Mouse (Mus musculus) limb, embryonic 15.5 days (tissue): ENCODE results near the gene Itga11. TPM values are rescaled to one million over a fixed set of nuclear protein-coding genes. Genes with fewer than 3 reads are reported as not detected.

Experiments used
- ATAC-seq: fragments of 200-750 bp; cut with Nextera tagmentation; 2 replicates; pipeline ENCODE4 v1.8.0; 2017; ENCODE audit warnings: low read depth, moderate TSS enrichment; ENCODE audit not compliant: insufficient number of reproducible peaks, low FRiP score, low TSS enrichment
- H3K27ac ChIP-seq: fragments of 300-500 bp; sonication (generic); 2 replicates; pipeline ENCODE4 v1.5.1; 2015; ENCODE audit warnings: moderate library complexity, mild to moderate bottlenecking, inconsistent platforms
- H3K27me3 ChIP-seq: fragments of 300-500 bp; sonication (generic); 2 replicates; pipeline ENCODE4 v1.6.1; 2015; ENCODE audit warnings: inconsistent platforms
- H3K36me3 ChIP-seq: fragments of 300-500 bp; sonication (generic); 2 replicates; pipeline ENCODE4 v1.6.1; 2015; ENCODE audit warnings: inconsistent platforms
- H3K4me1 ChIP-seq: fragments of 300-500 bp; sonication (generic); 2 replicates; pipeline ENCODE4 v1.6.1; 2015; ENCODE audit warnings: inconsistent platforms
- H3K4me2 ChIP-seq: fragments of 300-500 bp; sonication (generic); 2 replicates; pipeline ENCODE4 v1.6.1; 2015; ENCODE audit warnings: mild to moderate bottlenecking, inconsistent platforms
- H3K4me3 ChIP-seq: fragments of 300-500 bp; sonication (generic); 2 replicates; pipeline ENCODE4 v1.5.1; 2015; ENCODE audit warnings: mild to moderate bottlenecking, inconsistent platforms
- H3K9ac ChIP-seq: fragments of 300-500 bp; sonication (generic); 2 replicates; pipeline ENCODE4 v1.6.1; 2015; ENCODE audit warnings: inconsistent platforms
- H3K9me3 ChIP-seq: fragments of 300-500 bp; sonication (generic); 2 replicates; pipeline ENCODE4 v1.6.1; 2016; ENCODE audit warnings: inconsistent platforms
- WGBS: fragments of 180-500 bp; shearing (Covaris S2); methylation state at CpG from one replicate; pipeline ENCODE4 v1.1.7; 2015; 5-methylcytosine and 5-hydroxymethylcytosine counted together
- polyA plus RNA-seq: library from polyadenylated mRNA; unstranded; fragments of >200 nt; fragmentation: Nextera tagmentation; extraction: Ambion mirVana; gene quantifications from 2 replicates; pipeline ENCODE4 v1.2.1, GENCODE M21; 2015

The Itga11 gene
- polyA plus RNA-seq, 1 experiment from 2014 or later, result 11.2 TPM

DNA sequence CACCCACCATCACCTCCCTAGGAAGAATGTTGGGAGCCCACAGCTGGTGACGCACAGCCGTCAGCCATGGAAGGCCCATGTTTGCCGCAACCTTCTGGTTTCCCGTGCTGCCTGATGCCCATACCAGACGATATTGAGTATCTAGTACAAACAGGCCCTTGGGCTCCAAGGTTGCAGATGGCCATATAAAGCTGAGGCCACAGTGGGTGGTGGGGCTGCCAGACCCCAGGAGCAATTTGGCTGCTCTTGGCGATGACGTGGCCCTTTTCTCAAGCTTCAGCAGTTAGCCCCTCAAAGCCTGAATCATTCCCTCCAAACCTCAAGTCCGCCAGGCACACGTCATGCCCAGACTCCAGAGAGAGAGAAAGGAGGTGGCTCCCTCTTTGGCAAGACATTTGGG, 46.5 kb downstream of the Itga11 start:
- peaks cover 2% of the 10 kb centered on the region; the same call in 1 of the 2 replicates for H3K36me3 ChIP-seq
- 66% methylated on average over 9 of the region's 9 CpGs for WGBS
- no peak overlapping the region for H3K4me3 ChIP-seq
- peaks cover 51% of the 10 kb centered on the region for H3K4me1 ChIP-seq
- peak overlapping the region; percentile 52 for H3K27ac ChIP-seq
- H3K27me3 ChIP-seq, result no peaks in the 10 kb centered on the region
- H3K4me2 ChIP-seq, result no peak overlapping the region
- H3K9ac ChIP-seq, result no peak overlapping the region
- H3K9me3 ChIP-seq, result no peaks in the 10 kb centered on the region
- ATAC-seq, result no peak

DNA sequence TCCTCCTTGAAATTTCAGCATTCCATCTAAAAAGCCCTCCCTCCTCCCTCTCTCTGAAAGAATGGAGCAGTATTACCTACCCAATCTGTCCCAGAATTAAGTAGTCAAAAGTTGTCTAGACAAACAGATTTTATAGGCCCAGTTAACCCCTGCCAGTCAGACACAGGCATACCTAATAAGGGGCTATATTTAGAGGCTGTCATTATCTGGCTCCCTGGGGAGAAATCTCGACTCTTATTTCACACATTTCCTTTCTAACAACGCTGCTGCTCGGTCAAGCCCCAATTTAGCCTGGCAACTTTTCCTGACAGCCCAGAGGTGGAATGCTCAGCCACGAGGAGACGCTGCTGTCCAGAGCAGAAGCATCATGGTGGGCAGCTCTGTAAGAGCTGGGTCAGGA, 47.6 kb downstream of the Itga11 start:
- Histone ChIP-seq H3K27ac (0 out of 2 replicates have a peak overlapping the region, but pooled peaks have one; percentile 52), H3K4me1 (peaks cover 49% of the 10 kb centered on the region), H3K36me3 (peaks cover 2% of the 10 kb centered on the region; the same call in 1 of the 2 replicates), H3K4me3 (no peak overlapping the region), H3K9ac (no peak overlapping the region), H3K4me2 (no peak overlapping the region), H3K27me3 (no peaks in the 10 kb centered on the region), H3K9me3 (no peaks in the 10 kb centered on the region)
- ATAC-seq, result no peak
- WGBS, result 6% methylated on average over 5 of the region's 5 CpGs

DNA sequence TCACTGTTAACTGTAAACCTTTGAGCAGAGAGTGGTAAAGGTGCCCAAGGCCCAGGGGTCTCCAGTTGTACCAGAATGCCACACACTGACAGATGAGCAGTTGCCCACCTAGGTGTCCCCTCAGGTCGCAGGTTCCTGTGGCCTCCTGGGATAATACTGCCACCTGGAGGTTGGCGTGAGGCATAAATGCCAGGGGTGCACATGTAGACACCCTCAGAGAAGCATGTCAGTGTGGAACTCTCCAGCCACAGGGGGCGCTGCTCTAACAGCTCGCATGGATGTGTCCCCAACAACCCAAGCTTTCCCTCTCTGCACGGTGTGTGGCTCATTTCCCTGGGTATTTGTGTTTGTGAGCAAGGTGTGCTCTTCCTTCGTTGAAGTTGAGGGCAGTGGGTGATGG, 48.8 kb downstream of the Itga11 start:
- Histone ChIP-seq H3K36me3 (peaks cover 2% of the 10 kb centered on the region; the same call in 1 of the 2 replicates), H3K4me1 (peaks cover 46% of the 10 kb centered on the region), H3K27me3 (no peaks in the 10 kb centered on the region), H3K4me2 (no peak overlapping the region), H3K9ac (no peak overlapping the region), H3K9me3 (no peaks in the 10 kb centered on the region), H3K4me3 (no peak overlapping the region), H3K27ac (no peak overlapping the region)
- no peak for ATAC-seq
- 68% methylated on average over 6 of the region's 6 CpGs for WGBS

DNA sequence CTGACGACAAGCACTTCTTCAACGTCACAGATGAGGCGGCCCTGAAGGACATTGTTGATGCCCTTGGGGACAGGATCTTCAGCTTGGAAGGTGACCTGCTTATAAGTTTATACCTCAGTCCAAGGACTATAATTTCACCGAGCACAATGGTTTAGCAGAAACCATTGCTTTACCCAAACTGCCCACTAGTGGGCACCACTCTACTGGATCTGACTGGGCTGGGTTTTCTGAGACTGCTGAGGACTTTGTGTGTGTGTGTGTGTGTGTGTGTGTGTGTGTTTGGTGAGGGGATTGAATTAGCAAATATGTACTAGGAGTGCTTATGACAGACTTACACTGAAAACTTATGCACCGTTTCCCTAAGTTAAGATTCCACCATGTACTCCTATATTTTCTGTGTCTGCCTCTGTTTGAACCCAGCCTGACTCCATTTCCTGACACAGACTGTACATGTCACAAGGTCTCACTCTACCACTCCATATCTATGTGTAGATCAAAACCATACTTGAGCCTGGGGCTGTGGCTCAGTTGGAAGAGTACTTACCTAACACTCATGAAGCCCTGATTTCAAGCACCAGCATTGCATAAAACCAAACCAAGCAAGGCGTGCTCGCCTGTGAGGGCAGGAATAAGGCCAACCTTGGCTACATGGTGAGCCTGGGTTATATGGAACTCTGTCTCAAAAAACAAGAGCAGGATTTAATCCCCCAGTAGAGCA, 67.1 kb downstream of the Itga11 start:
- ATAC-seq, result no peak
- no peak overlapping the region for H3K4me2 ChIP-seq
- H3K27ac ChIP-seq, result no peak overlapping the region
- no peaks in the 10 kb centered on the region for H3K4me1 ChIP-seq
- no peaks in the 10 kb centered on the region for H3K9me3 ChIP-seq
- no peak overlapping the region for H3K9ac ChIP-seq
- H3K27me3 ChIP-seq, result no peaks in the 10 kb centered on the region
- no peak overlapping the region for H3K4me3 ChIP-seq
- peaks cover 11% of the 10 kb centered on the region; the same call in 1 of the 2 replicates for H3K36me3 ChIP-seq
- WGBS, result 54% methylated on average over 7 of the region's 7 CpGs

DNA sequence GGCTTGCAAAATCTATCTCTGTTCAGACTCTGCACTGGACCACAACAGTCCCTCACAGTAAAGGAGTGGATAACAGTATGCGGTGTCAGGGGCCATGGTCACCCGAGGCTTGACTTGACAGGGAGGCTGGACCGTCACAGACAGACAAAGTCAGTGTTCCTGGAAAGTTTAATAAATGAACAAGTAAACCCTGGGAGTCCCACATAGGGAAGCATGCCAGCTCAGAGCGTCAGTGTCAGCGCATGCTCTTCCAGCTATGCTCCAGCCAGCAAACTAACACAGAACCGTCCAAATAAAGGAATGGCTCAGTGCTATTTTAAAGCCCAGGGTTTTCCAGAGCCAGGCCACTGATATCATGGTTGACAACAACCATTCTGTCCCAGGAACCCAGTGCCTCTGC, 69.0 kb downstream of the Itga11 start:
- ATAC-seq, result no peak
- 86% methylated on average over 6 of the region's 6 CpGs for WGBS
- no peaks in the 10 kb centered on the region for H3K4me1 ChIP-seq

DNA sequence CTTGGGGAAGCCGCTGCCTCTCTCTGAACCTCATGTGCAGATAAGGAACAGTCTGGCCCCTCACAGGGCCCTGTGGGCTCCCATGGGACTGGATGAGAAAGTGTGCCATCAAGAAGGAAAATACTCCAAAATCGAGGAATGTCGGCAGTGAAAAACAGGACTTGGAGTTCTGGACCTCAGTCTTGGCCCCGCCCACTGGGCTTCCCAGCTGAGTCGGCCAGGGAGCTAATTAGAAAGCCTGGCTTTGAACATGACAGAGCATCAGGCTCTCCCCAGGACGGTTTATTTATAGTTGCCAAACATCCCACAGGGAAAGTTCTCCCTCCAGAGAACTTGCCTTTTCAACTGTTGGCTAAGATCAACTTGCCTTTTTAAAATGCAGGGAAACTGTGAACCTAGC, 72.0 kb downstream of the Itga11 start:
- Histone ChIP-seq H3K4me1 (no peaks in the 10 kb centered on the region), H3K4me2 (no peak overlapping the region), H3K4me3 (no peak overlapping the region), H3K9ac (no peak overlapping the region), H3K27ac (no peak overlapping the region), H3K27me3 (no peaks in the 10 kb centered on the region), H3K9me3 (no peaks in the 10 kb centered on the region), H3K36me3 (peaks cover 11% of the 10 kb centered on the region; the same call in 1 of the 2 replicates)
- no peak for ATAC-seq
- WGBS, result 59% methylated on average over 6 of the region's 6 CpGs

More for the DNA sequence above, 69.0 kb downstream of the Itga11 start:
- no peak overlapping the region for H3K9ac ChIP-seq
- no peak overlapping the region for H3K4me2 ChIP-seq
- H3K9me3 ChIP-seq, result no peaks in the 10 kb centered on the region
- H3K27ac ChIP-seq, result no peak overlapping the region
- peaks cover 11% of the 10 kb centered on the region; the same call in 1 of the 2 replicates for H3K36me3 ChIP-seq
- no peaks in the 10 kb centered on the region for H3K27me3 ChIP-seq
- H3K4me3 ChIP-seq, result no peak overlapping the region

DNA sequence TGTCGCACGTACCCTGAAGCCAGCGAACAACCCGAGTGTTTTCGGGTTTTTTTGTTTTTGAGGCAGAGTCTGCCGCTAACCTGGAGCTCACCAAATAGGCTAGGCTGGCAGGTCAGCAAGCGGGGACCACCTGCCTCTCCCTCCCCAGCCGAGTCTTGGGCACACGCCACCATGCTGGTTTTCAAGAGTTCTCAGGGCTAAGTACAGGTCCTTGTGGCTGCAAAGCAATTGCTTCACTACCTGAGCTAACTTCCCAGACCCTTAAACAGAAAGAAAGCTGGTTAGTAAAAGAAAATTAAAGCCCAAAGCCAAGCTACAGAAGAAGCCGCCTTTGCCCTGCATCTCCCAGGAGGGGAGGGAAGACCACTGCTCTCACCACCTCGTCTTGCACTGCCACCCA, 72.8 kb downstream of the Itga11 start:
- ATAC-seq, result no peak
- Histone ChIP-seq H3K9ac (no peak overlapping the region), H3K4me2 (no peak overlapping the region), H3K4me1 (no peaks in the 10 kb centered on the region), H3K27me3 (no peaks in the 10 kb centered on the region), H3K27ac (no peak overlapping the region), H3K4me3 (no peak overlapping the region), H3K36me3 (peaks cover 14% of the 10 kb centered on the region; the same call in 1 of the 2 replicates), H3K9me3 (no peaks in the 10 kb centered on the region)
- WGBS, result 87% methylated on average over 11 of the region's 11 CpGs

DNA sequence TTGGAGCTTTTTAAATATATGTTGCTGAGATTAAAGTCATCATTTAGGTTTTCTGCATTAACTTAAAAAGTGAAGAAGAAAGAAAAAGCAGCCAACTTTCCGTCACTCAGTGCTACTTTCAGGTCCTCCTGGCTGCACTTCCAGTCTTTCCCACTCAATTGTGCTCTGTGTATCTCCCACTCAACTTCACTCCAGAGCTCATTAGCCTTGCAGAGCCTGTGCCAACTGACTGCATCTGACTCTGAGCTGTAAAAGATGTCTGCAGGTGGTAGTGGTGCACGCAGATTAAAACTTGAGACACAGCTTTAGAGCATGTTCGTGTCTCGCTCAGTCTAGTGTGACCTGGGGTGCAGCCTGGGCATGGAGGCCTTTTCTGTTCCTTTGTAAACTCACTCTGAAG, 80.7 kb downstream of the Itga11 start:
- 57% methylated on average over 4 of the region's 4 CpGs for WGBS
- no peak overlapping the region for H3K9ac ChIP-seq

DNA sequence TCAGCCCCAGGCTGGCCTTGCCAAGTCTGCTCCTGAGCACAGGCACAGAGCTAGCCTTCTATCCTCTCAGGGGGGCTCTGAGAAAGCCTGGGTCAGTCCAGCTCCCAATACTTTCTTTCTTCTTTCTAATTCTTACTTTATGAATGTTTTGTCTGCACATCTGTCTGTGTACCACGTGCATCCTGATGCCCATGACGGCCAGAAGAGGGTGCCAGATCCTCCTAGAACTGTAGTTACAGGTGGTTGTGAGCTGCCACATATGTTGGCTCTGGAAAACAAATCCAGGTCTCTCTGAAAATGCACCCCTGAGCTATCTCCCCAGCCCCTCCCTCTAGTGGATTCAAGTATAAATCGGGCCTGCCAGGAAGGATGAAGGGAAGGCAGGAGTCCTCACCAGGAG, 82.0 kb downstream of the Itga11 start:
- H3K36me3 ChIP-seq, result peaks cover 7% of the 10 kb centered on the region; the same call in 1 of the 2 replicates
- H3K9ac ChIP-seq, result no peak overlapping the region
- H3K4me1 ChIP-seq, result 0 out of 2 replicates have a peak, but pooled peaks cover 5% of the 10 kb centered on the region
- no peak for ATAC-seq
- no peaks in the 10 kb centered on the region for H3K27me3 ChIP-seq
- H3K4me2 ChIP-seq, result no peak overlapping the region
- H3K4me3 ChIP-seq, result no peak overlapping the region
- H3K27ac ChIP-seq, result no peak overlapping the region
- H3K9me3 ChIP-seq, result no peaks in the 10 kb centered on the region
- 54% methylated on average over 3 of the region's 3 CpGs for WGBS

More for the DNA sequence above, 80.7 kb downstream of the Itga11 start:
- no peak for ATAC-seq
- Histone ChIP-seq H3K27ac (no peak overlapping the region), H3K9me3 (no peaks in the 10 kb centered on the region), H3K4me2 (no peak overlapping the region), H3K27me3 (no peaks in the 10 kb centered on the region), H3K36me3 (peaks cover 6% of the 10 kb centered on the region; the same call in 1 of the 2 replicates), H3K4me3 (no peak overlapping the region), H3K4me1 (no peaks in the 10 kb centered on the region)

DNA sequence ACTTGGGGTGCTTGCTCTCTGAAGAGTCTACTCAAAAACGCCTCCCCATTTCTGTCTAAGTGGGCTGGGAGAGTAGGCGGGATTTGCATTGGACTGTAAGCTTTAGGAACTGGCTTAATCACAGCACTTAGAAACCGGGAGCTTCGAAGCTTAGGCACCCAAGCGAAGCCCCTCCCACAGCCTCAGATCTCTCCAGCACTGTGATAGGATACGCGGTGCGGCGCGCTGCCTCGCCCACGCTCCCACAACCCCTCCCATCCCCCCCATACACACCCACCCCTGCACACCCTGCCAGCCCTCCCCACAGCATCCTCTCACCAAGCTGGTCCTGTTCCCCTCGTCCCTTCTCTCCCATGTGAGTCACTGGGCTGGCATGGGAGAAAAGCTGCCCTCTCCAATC, 85.9 kb downstream of the Itga11 start:
- Histone ChIP-seq H3K4me1 (0 out of 2 replicates have a peak, but pooled peaks cover 6% of the 10 kb centered on the region), H3K4me2 (peak overlapping the region; percentile 8; the same call in 1 of the 2 replicates), H3K9me3 (no peaks in the 10 kb centered on the region), H3K4me3 (no peak overlapping the region), H3K27ac (no peak overlapping the region), H3K27me3 (no peaks in the 10 kb centered on the region), H3K9ac (no peak overlapping the region), H3K36me3 (peaks cover 23% of the 10 kb centered on the region; the same call in 1 of the 2 replicates)
- ATAC-seq, result no peak
- 15% methylated on average over 13 of the region's 13 CpGs for WGBS

DNA sequence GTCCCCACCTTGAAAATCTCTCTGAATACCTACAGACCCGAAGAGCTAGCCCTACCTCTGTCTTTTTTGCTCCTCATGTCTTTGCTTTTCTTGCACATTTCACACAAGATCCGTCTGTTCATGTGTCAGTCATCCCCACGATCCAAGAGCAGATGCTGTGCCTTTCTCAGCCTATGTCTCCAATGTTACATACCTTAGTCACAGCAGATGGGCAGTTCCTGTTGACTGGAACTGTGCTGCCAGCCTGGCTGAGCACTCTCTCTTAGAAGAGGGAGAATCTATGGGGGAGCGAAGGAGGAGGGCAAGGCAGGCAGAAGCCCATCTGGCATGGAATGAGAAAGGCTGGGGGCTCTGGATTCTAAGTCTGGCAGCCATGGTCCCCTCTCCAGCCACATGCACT, 87.7 kb downstream of the Itga11 start:
- Histone ChIP-seq H3K4me1 (0 out of 2 replicates have a peak, but pooled peaks cover 6% of the 10 kb centered on the region), H3K4me2 (no peak overlapping the region), H3K9me3 (no peaks in the 10 kb centered on the region), H3K9ac (no peak overlapping the region), H3K36me3 (peaks cover 23% of the 10 kb centered on the region; the same call in 1 of the 2 replicates), H3K4me3 (no peak overlapping the region), H3K27ac (no peak overlapping the region), H3K27me3 (no peaks in the 10 kb centered on the region)
- 71% methylated on average over 4 of the region's 4 CpGs for whole genome bisulfite sequencing
- ATAC-seq, result no peak

DNA sequence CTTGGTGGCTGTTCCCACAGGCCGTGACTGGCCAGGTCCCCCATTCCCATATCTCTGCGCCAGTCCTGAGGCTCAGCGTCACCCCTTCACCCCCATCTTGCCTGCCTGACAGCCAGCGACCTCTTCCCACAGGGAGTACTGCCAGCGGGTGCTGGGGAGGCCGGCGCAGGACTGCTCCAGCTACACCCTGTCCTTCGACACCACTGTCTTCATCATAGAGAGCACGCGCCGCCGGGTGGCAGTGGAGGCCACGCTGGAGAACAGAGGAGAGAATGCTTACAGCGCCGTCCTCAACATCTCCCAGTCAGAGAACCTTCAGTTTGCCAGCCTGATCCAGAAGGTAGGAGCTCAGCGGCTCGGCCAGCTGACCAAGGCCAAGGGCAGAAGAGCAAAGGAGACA, 89.8 kb downstream of the Itga11 start:
- Histone ChIP-seq H3K4me1 (0 out of 2 replicates have a peak, but pooled peaks cover 6% of the 10 kb centered on the region), H3K9ac (no peak overlapping the region), H3K4me3 (no peak overlapping the region), H3K27me3 (no peaks in the 10 kb centered on the region), H3K4me2 (no peak overlapping the region), H3K27ac (no peak overlapping the region), H3K9me3 (no peaks in the 10 kb centered on the region), H3K36me3 (peaks cover 20% of the 10 kb centered on the region; the same call in 1 of the 2 replicates)
- ATAC-seq, result no peak
- WGBS, result 76% methylated on average over 17 of the region's 17 CpGs
